Mouse (Mus musculus): ENCODE measurements around the gene Ptgs1. TPM values are rescaled to one million over a fixed set of nuclear protein-coding genes. Genes with fewer than 3 reads are reported as not detected.
A peak's percentile ranks its signal among the peaks of the same experiment; 100 is the strongest.

Gene Ptgs1
- total RNA-seq, 2 experiments from 2014 or later: 11.8 to 13.0 TPM

- peak in 1 of 2 experiments; percentile 27 for DNase-seq (ENCODE audit: extremely low spot score in 1 of 2, low spot score in 2 of 2)
- intact Hi-C loops (cut with DNase I): loop anchor here (5.0 to 10.0 kb wide), 4 partner anchors 76 to 1122 kb away; partner anchors contain the start of genes Mrrf and Rbm18
Measured at GRCm38 (mm10) chr2:36213108-36213507, 17.1 kb upstream of the Ptgs1 start.

DNA sequence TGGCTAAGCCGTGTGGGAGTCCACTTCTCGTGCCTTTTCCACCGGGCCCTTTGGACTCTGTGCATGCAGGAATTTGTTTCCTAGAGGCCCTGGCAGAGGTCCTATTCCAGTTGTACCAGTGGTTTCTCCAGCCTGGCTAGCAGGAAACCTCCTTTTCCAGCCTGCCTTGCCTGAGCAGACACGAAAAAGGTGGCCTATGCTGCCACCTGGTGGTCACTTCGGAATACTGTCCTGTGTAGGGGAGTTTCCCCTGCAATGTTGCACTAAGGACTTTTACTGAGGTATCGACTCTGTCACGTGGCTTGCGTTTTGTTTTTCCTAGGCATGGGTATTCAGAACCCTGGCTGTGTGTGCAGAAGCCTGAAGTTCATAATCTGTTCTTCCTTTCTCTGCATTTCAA is 16.2 kb upstream of the Ptgs1 start:
- DNase-seq (ENCODE audit: extremely low spot score in 1 of 2, low spot score in 2 of 2): peak; percentile 83 to 88
- intact Hi-C loops (cut with DNase I): loop anchor here (1.0 to 10.0 kb wide), 5 partner anchors 77 to 1121 kb away; partner anchors contain the start of genes Mrrf and Rbm18

DNA sequence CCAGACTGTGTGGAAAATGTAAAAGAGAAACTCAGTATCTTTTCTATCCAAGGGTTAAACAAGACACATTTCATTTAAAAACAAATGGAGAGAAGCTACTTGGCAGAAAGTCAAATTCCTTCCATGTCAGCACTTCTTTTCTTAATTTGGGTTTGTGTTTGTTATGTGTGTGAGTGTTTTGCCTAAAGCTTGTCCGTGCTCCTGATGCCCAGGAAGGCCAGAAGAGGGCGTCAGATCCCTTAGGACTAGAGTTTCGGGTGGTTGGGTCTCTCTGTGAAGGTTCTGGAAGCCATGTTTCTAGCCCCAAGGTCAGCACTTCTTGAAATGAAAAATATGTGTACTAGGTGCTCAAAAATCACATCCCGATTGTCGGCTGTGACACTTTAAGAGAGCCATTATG is 15.8 kb upstream of the Ptgs1 start:
- intact Hi-C loops (cut with DNase I): loop anchor here (1.0 to 10.0 kb wide), 5 partner anchors 77 to 1120 kb away; partner anchors contain the start of genes Mrrf and Rbm18
- DNase-seq (ENCODE audit: extremely low spot score in 1 of 2, low spot score in 2 of 2): peak in 1 of 2 experiments; percentile 49

- intact Hi-C loops (cut with DNase I): loop anchor here (10.0 kb wide), 1 partner anchor 1120 kb away; no protein-coding TSS in a partner anchor
- DNase-seq (ENCODE audit: extremely low spot score in 1 of 2, low spot score in 2 of 2): peak in 1 of 2 experiments; percentile 18
Measured at GRCm38 (mm10) chr2:36215203-36215739, 15.0 kb upstream of the Ptgs1 start.

GRCm38 (mm10) chr2:36216546-36216945 is 13.7 kb upstream of the Ptgs1 start:
- intact Hi-C loops (cut with DNase I): loop anchor here (10.0 kb wide), 1 partner anchor 1118 kb away; no protein-coding TSS in a partner anchor

GRCm38 (mm10) chr2:36216953-36217573 is 13.2 kb upstream of the Ptgs1 start:
- peak in 1 of 2 experiments; percentile 45 for DNase-seq (ENCODE audit: extremely low spot score in 1 of 2, low spot score in 2 of 2)
- intact Hi-C loops (cut with DNase I): loop anchor here (10.0 kb wide), 1 partner anchor 1118 kb away; no protein-coding TSS in a partner anchor

More at GRCm38 (mm10) chr2:36216546-36216945, 13.7 kb upstream of the Ptgs1 start:
- DNase-seq (ENCODE audit: extremely low spot score in 1 of 2, low spot score in 2 of 2): peak in 1 of 2 experiments; percentile 49

DNA sequence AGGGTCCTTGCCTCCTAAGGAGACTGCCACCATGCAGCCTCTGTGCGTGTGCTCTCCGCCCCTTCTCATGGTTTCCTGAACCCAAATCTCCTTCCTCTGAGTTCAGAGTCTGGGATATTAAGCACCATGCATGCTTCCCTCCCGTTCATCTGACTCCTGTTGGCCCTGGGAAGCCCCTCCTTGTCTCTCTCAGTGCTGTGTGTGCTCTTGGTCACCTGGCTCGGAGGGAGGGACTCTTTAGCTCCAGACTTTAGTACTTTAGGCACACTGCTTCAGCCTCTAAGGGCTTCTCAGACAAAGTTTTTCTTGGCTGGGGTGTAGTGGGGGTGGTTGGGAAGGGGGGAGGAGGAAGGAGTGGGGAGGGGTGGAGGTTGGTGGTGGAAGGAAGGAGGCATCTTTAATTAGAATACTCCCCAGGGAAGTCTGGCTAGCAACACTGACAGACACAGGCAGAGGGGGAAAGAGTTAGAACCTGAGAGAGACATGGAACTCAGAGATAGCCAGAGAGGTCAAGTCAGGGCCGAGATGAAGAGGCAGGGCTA is 12.5 kb upstream of the Ptgs1 start:
- no peak for DNase-seq (ENCODE audit: extremely low spot score in 1 of 2, low spot score in 2 of 2)
- intact Hi-C loops (cut with DNase I): loop anchor here (10.0 kb wide), 1 partner anchor 1117 kb away; no protein-coding TSS in a partner anchor

- DNase-seq (ENCODE audit: extremely low spot score in 1 of 2, low spot score in 2 of 2): no peak
- intact Hi-C loops (cut with DNase I): loop anchor here (10.0 kb wide), 1 partner anchor 55 kb away; no protein-coding TSS in a partner anchor
Measured at GRCm38 (mm10) chr2:36220106-36220505, 10.1 kb upstream of the Ptgs1 start.

DNA sequence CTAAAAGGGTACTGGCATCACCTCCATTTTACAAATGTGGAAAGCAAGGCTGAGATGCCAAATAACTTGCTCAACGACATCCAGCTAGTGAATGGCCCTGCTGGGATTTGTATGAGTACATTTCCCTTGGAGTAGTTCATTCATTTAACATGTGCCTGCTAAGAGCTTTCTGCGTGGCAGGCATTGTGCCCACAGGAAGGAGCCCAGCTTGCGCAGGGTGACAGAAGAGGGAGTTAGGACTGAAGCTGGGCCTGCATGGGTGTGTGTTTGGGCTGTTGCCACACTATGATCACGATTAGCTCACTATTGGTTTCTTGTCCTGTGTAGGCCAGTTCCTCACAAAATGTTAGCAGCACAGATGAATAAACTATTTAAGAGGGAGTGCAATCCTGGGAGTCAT is 9.3 kb upstream of the Ptgs1 start:
- intact Hi-C loops (cut with DNase I): loop anchor here (10.0 kb wide), 1 partner anchor 54 kb away; no protein-coding TSS in a partner anchor
- DNase-seq (ENCODE audit: extremely low spot score in 1 of 2, low spot score in 2 of 2): no peak

DNA sequence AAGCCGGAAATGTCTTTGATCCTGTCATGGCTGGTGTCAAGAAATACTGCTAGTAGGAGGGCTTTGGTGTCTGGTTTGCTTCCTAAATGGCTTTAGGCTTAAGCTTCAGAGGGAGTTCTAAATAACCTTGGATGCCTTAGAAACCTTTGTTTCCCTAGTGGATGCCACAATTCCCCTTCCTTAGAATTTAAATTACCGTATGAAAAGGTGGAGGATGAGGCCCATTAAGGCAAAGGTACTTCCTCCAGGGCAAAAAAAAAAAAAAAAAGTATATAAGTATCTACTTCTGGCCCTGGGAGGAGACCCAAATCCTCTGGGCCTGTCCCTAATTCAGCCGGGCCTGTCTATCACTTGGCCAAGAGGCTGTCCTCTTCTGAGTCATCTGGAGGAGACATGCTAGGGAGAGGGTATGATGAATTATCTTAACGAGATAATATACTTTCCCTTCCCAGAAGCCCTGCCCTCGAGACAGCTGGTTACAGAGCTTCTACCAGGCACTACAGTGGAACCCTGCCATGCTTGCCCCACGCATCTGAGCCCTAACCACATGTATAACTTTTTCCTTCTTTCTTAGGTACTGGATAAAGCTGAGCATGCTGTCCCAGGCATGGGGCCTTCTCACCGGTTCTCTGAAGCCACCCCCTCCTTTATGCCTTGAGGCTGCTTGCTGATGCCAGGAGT is 7.9 kb upstream of the Ptgs1 start:
- no peak for DNase-seq (ENCODE audit: extremely low spot score in 1 of 2, low spot score in 2 of 2)
- intact Hi-C loops (cut with DNase I): loop anchor here (10.0 kb wide), 1 partner anchor 52 kb away; no protein-coding TSS in a partner anchor

DNA sequence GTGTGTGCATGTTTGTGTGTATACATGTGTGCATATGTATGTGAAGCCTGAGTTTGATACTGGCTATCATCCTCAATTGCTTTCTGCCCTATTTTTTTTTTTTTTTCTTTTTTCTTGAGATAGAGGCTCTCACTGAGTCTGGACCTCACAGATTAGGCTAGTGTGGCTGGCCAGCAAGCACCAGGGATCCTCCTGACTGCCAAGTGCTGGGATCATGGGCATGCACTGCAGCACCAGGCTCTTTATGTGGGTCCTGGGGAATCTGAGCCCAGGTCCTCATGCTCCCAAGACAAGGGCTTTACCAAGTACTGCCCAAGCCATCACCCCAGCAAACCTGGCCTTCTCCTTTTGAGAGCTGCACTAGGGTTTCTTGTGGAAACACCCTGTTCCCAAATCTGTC is 6.8 kb upstream of the Ptgs1 start:
- no peak for DNase-seq (ENCODE audit: extremely low spot score in 1 of 2, low spot score in 2 of 2)
- intact Hi-C loops (cut with DNase I): loop anchor here (10.0 kb wide), 1 partner anchor 51 kb away; no protein-coding TSS in a partner anchor

- no peak for DNase-seq (ENCODE audit: extremely low spot score in 1 of 2, low spot score in 2 of 2)
- intact Hi-C loops (cut with DNase I): loop anchor here (10.0 kb wide), 1 partner anchor 51 kb away; no protein-coding TSS in a partner anchor
Measured at GRCm38 (mm10) chr2:36224153-36224552, 6.1 kb upstream of the Ptgs1 start.

DNA sequence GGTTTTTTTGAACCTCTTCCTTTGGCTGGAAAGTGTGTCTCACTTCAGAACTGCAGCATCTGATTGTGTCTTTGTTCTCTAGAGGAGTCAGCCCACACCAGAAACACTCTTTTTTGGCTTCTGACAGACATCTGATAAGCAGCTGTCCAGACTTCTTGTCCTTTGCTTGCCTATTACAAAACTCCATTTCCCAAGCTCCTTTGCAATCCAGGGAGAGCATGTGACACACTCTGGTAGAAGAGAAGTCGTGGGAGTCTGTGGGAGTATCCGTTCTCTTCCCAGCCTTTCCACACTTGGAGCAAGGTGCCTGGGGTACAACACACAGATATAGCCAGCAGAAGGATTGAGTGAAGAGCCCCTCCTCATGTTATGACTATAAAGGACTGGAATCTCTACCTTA is 5.6 kb upstream of the Ptgs1 start:
- no peak for DNase-seq (ENCODE audit: extremely low spot score in 1 of 2, low spot score in 2 of 2)
- intact Hi-C loops (cut with DNase I): loop anchor here (10.0 kb wide), 1 partner anchor 50 kb away; no protein-coding TSS in a partner anchor

DNA sequence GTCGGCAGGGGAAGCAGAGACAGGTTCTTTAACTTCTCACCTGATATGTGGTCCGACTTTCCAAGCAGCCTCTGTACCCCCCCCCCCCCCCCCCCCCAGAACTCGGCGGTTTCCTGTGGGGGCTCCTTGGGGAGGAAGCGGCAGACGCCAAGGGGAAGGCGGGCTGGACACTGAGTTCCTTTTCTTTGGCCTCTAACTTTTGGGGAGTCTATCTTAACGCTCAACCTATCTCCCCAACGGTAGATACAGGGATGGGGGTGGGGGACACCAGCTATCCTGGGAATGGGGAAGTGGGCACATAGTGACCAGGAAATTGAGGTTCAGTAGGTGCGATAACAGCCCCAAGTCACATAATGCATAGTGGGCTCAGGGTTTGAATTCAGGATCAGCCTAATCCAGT is 741 bp downstream of the Ptgs1 start:
- intact Hi-C loops (cut with DNase I): no loop called here
- DNase-seq (ENCODE audit: extremely low spot score in 1 of 2, low spot score in 2 of 2): no peak

- DNase-seq (ENCODE audit: extremely low spot score in 1 of 2, low spot score in 2 of 2): no peak
- intact Hi-C loops (cut with DNase I): no loop called here
Measured at GRCm38 (mm10) chr2:36234526-36235368, 4.5 kb downstream of the Ptgs1 start.

- no peak for DNase-seq (ENCODE audit: extremely low spot score in 1 of 2, low spot score in 2 of 2)
- intact Hi-C loops (cut with DNase I): no loop called here
Measured at GRCm38 (mm10) chr2:36235917-36236316, 5.7 kb downstream of the Ptgs1 start.

DNA sequence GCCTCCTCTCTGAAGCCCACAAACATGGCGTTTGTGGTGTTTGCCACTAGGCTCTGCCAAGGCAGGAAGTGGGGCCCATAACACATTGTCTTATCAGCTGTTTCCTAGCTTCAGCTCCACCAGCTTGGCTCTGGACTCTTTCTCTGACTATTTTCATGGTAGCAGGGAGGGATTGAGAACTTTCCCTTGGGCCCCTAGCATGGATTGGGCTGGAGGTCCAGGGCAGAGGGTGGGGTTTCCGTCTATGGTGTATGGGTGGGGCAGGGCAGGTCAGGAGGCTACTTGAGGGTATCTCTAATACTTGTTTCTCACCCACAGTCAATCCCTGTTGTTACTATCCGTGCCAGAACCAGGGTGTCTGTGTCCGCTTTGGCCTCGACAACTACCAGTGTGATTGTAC is 6.7 kb downstream of the Ptgs1 start:
- intact Hi-C loops (cut with DNase I): no loop called here
- no peak for DNase-seq (ENCODE audit: extremely low spot score in 1 of 2, low spot score in 2 of 2)

- DNase-seq (ENCODE audit: extremely low spot score in 1 of 2, low spot score in 2 of 2): no peak
- intact Hi-C loops (cut with DNase I): no loop called here
Measured at GRCm38 (mm10) chr2:36237557-36237956, 7.3 kb downstream of the Ptgs1 start.

Data from left cerebral cortex, postnatal 10 days (tissue).